Mouse (Mus musculus): ENCODE results near the gene Wwox. TPM values are rescaled to one million over a fixed set of nuclear protein-coding genes. Genes with fewer than 3 reads are reported as not detected.

The Wwox gene
- polyA plus RNA-seq, 1 experiment: 4.7 TPM

GRCm38 (mm10) chr8:115010769-115011073 lies 571.3 kb downstream of the Wwox start:
- H3K9me3 ChIP-seq: peaks cover 48% of the 10 kb centered on the region
- H3K36me3 ChIP-seq (replicated peaks; ENCODE audit: low read length): no peaks in the 10 kb centered on the region
- no peaks in the 10 kb centered on the region for H3K4me1 ChIP-seq
- H3K27me3 ChIP-seq (replicated peaks): no peaks in the 10 kb centered on the region
- H3K4me3 ChIP-seq (replicated peaks): no peak overlapping the region
- TF ChIP-seq GATA1 (IDR thresholded peaks at IDR 0.05; ENCODE audit: borderline replicate concordance, low read length): no peak
- TF ChIP-seq FLI1 (IDR thresholded peaks at IDR 0.05; ENCODE audit: low read length): no peak

DNA sequence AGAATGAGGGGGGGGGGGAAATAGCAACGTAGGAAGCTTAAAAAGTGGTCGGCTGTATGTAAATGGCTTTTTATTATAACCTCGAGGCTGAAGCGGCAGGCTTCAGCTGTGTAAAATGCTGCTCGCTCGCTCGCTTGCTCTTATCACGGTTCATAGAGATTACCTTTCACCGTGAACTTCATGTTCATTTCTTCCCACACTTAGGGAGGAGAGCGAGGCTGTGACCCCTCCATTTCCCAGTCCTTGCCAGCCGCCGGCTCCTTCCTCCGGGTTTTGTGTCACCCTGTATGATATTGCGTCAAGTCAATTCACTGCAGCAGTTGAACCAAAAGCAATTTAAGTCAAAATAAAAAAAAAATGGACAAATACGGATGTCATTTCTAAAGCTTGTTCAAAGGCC lies 580.2 kb downstream of the Wwox start:
- Histone ChIP-seq H3K27me3 (replicated peaks) (no peaks in the 10 kb centered on the region), H3K4me1 (no peaks in the 10 kb centered on the region), H3K9me3 (peaks cover 3% of the 10 kb centered on the region; the same call in 1 of the 2 replicates), H3K36me3 (replicated peaks; ENCODE audit: low read length) (no peaks in the 10 kb centered on the region), H3K4me3 (replicated peaks) (no peak overlapping the region)
- TF ChIP-seq GATA1 (IDR thresholded peaks at IDR 0.05; ENCODE audit: borderline replicate concordance, low read length): no peak
- TF ChIP-seq FLI1 (IDR thresholded peaks at IDR 0.05; ENCODE audit: low read length): no peak

DNA sequence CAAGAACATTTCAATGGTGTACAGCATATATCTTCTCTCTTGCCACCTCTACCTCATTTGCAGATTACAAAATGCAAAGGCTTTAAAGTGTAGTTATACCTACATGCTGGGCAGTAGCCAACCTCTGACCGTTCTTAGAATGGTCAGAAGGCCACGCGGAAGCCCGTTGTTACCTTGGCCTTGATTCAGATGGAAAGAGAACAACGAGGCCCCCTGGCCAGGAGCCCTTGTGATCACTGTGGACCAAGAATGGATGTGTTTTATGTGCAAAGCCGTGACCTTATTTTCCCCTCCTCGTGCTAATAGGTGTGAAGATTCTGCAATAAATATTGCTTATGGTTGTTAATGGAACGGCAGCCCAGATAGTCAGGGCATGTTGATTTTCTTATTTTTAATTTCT lies 582.3 kb downstream of the Wwox start:
- TF ChIP-seq FLI1 (IDR thresholded peaks at IDR 0.05; ENCODE audit: low read length): no peak
- TF ChIP-seq GATA1 (IDR thresholded peaks at IDR 0.05; ENCODE audit: borderline replicate concordance, low read length): no peak
- Histone ChIP-seq H3K27me3 (replicated peaks) (no peaks in the 10 kb centered on the region), H3K9me3 (no peaks in the 10 kb centered on the region), H3K4me3 (replicated peaks) (no peak overlapping the region), H3K36me3 (replicated peaks; ENCODE audit: low read length) (no peaks in the 10 kb centered on the region), H3K4me1 (no peaks in the 10 kb centered on the region)

- Histone ChIP-seq H3K36me3 (replicated peaks; ENCODE audit: low read length) (no peaks in the 10 kb centered on the region), H3K4me1 (no peaks in the 10 kb centered on the region), H3K27me3 (replicated peaks) (no peaks in the 10 kb centered on the region), H3K9me3 (peaks cover 7% of the 10 kb centered on the region; the same call in 1 of the 2 replicates), H3K4me3 (replicated peaks) (no peak overlapping the region)
- TF ChIP-seq GATA1 (IDR thresholded peaks at IDR 0.05; ENCODE audit: borderline replicate concordance, low read length): no peak
- TF ChIP-seq FLI1 (IDR thresholded peaks at IDR 0.05; ENCODE audit: low read length): no peak
Measured at GRCm38 (mm10) chr8:115024062-115024461, 584.6 kb downstream of the Wwox start.

DNA sequence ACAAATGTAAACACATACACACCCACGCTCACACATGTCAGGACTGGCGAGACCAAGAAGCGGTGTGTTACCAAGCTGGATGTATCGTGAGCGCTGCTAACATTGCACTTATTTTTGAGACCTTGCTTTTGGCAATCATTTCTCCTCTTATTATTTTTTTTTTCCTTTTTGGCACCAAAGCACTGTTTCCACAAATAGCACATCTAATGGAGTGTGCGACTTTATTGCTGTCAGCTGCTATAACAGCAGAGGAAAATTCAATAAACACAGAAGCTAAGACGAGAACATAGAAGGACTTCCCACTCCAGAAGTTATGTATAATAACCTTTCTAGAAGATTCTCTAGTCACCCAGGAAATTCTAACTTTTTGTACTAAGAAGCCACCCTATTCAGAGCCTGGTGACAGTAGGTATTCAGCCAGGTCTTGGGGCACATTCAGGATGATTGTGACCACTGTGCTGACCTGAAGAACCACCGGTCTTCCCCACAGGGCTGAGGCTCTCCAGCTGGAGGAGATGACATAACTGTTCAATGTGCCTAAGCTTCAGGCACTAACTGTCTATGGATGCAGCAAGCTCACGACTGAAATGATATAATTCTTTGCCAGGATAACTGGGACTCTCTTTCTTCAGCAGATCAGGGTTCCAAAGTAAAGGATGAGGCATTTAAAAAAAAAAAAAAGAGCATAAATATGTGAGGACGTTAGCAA lies 586.1 kb downstream of the Wwox start:
- H3K4me3 ChIP-seq (replicated peaks): no peak overlapping the region

DNA sequence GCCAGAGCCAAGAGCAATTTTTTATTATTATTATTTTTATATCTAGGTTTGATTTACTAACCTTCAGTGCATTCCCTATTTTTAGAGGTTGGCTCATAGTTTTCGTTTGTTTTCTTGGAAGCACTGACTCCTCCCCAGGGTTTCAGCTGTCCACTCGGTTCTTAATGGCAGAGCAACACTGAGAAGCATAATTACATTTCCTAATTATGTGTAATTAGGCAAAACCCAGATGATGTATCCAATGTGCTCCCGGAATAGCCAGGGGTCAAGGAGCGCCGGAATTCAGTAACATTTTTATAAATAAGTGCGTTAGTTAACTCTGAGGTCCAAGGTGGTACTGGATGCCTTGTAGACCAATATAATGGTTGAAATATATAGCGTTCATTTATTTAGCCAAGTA lies 586.7 kb downstream of the Wwox start:
- no peak for TF ChIP-seq GATA1 (IDR thresholded peaks at IDR 0.05; ENCODE audit: borderline replicate concordance, low read length)
- TF ChIP-seq FLI1 (IDR thresholded peaks at IDR 0.05; ENCODE audit: low read length): no peak
- peaks cover 15% of the 10 kb centered on the region; the same call in 1 of the 2 replicates for H3K9me3 ChIP-seq

More for the DNA sequence above, 586.1 kb downstream of the Wwox start:
- H3K27me3 ChIP-seq (replicated peaks): no peaks in the 10 kb centered on the region
- no peaks in the 10 kb centered on the region for H3K36me3 ChIP-seq (replicated peaks; ENCODE audit: low read length)
- no peak for TF ChIP-seq FLI1 (IDR thresholded peaks at IDR 0.05; ENCODE audit: low read length)
- TF ChIP-seq GATA1 (IDR thresholded peaks at IDR 0.05; ENCODE audit: borderline replicate concordance, low read length): no peak
- no peaks in the 10 kb centered on the region for H3K4me1 ChIP-seq
- peaks cover 13% of the 10 kb centered on the region; the same call in 1 of the 2 replicates for H3K9me3 ChIP-seq

DNA sequence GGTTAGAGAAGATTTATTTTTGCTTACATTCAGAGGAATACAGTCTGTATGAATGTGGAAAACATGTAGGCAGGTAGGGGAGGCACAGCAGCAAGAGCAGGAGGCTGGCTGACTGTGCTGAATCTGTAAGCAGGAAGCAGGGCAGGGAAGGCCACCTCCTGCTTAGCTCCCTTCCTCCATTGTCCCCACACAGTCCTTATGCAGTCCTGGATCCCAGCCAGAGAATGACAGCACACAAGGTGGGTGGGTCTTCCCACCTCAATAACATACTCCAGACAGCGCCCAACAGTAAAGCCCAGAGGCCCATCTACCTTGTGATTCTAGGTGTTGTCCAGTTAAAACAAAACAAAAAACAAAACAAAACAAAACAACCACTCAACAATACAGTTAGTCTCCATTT lies 593.7 kb downstream of the Wwox start:
- TF ChIP-seq FLI1 (IDR thresholded peaks at IDR 0.05; ENCODE audit: low read length): no peak
- no peak for TF ChIP-seq GATA1 (IDR thresholded peaks at IDR 0.05; ENCODE audit: borderline replicate concordance, low read length)
- no peaks in the 10 kb centered on the region for H3K4me1 ChIP-seq
- H3K9me3 ChIP-seq: peaks cover 32% of the 10 kb centered on the region
- no peaks in the 10 kb centered on the region for H3K27me3 ChIP-seq (replicated peaks)
- no peaks in the 10 kb centered on the region for H3K36me3 ChIP-seq (replicated peaks; ENCODE audit: low read length)
- H3K4me3 ChIP-seq (replicated peaks): peak overlapping the region; percentile 48

More for the DNA sequence above, 586.7 kb downstream of the Wwox start:
- no peak overlapping the region for H3K4me3 ChIP-seq (replicated peaks)
- no peaks in the 10 kb centered on the region for H3K36me3 ChIP-seq (replicated peaks; ENCODE audit: low read length)
- no peaks in the 10 kb centered on the region for H3K27me3 ChIP-seq (replicated peaks)
- H3K4me1 ChIP-seq: no peaks in the 10 kb centered on the region

GRCm38 (mm10) chr8:115036016-115036415 lies 596.6 kb downstream of the Wwox start:
- no peak for TF ChIP-seq FLI1 (IDR thresholded peaks at IDR 0.05; ENCODE audit: low read length)
- no peak for TF ChIP-seq GATA1 (IDR thresholded peaks at IDR 0.05; ENCODE audit: borderline replicate concordance, low read length)
- H3K36me3 ChIP-seq (replicated peaks; ENCODE audit: low read length): no peaks in the 10 kb centered on the region
- H3K4me3 ChIP-seq (replicated peaks): no peak overlapping the region
- no peaks in the 10 kb centered on the region for H3K27me3 ChIP-seq (replicated peaks)
- H3K4me1 ChIP-seq: no peaks in the 10 kb centered on the region
- peaks cover 30% of the 10 kb centered on the region; the same call in 1 of the 2 replicates for H3K9me3 ChIP-seq

GRCm38 (mm10) chr8:115038426-115038825 lies 599.0 kb downstream of the Wwox start:
- H3K4me3 ChIP-seq (replicated peaks): no peak overlapping the region
- no peak for TF ChIP-seq FLI1 (IDR thresholded peaks at IDR 0.05; ENCODE audit: low read length)
- no peak for TF ChIP-seq GATA1 (IDR thresholded peaks at IDR 0.05; ENCODE audit: borderline replicate concordance, low read length)

DNA sequence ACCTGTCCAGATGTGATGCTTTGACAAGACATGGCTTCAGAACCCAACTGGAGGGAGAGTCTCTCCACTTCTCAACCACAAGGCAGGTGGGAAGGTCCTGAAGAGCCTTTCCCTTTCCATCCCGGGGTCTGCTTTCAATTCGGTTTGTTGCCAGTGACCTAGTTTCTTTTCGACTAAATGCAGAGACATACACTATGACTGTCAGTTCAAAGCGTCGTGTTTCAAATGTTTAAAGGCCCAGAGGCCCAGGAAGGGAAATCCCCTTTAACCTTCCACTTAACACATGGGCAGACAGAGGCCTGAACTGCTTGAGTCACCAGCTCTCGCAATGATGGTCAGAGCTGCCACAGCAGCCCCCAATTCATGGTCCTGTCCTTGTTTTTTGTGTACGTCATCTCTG lies 606.3 kb downstream of the Wwox start:
- Histone ChIP-seq H3K9me3 (peaks cover 68% of the 10 kb centered on the region), H3K27me3 (replicated peaks) (no peaks in the 10 kb centered on the region), H3K36me3 (replicated peaks; ENCODE audit: low read length) (no peaks in the 10 kb centered on the region), H3K4me3 (replicated peaks) (no peak overlapping the region), H3K4me1 (no peaks in the 10 kb centered on the region)
- TF ChIP-seq GATA1 (IDR thresholded peaks at IDR 0.05; ENCODE audit: borderline replicate concordance, low read length): no peak

More at GRCm38 (mm10) chr8:115038426-115038825, 599.0 kb downstream of the Wwox start:
- peaks cover 38% of the 10 kb centered on the region for H3K9me3 ChIP-seq
- H3K27me3 ChIP-seq (replicated peaks): no peaks in the 10 kb centered on the region
- H3K4me1 ChIP-seq: no peaks in the 10 kb centered on the region
- H3K36me3 ChIP-seq (replicated peaks; ENCODE audit: low read length): no peaks in the 10 kb centered on the region

All from megakaryocyte, embryonic 14.5 days (primary cell).